26 mouse cellular contexts compared by ENCODE assay signal in genomic region chr2:127928871-127929270, GRCm38 (mm10).
DNase-seq lines count a peak whose midpoint lies in the region; ATAC-seq and TF ChIP-seq lines count a peak whose summit lies in the region.
"Had no signal": no experiment of that assay in that cellular context is flagged by ENCODE, and none has a peak within 500 bp of the region (broad histone marks: within the 10 kb centered on the region; RNA-seq: fewer than 3 reads in every experiment).

No protein-coding gene starts in this region.

- no peaks in the 10 kb centered on the region for H3K9me3 ChIP-seq in forebrain, embryonic 10.5 days
- H3K9me3 ChIP-seq in forebrain, embryonic 11.5 days (ENCODE audit: control insufficient read depth, low read length) = no peaks in the 10 kb centered on the region
- no peaks in the 10 kb centered on the region for H3K9me3 ChIP-seq in kidney, embryonic 16.5 days (ENCODE audit: low read length)
- no peaks in the 10 kb centered on the region for H3K9me3 ChIP-seq in kidney, embryonic 14.5 days (ENCODE audit: control insufficient read depth, low read length)
- H3K9me3 ChIP-seq: embryonic facial prominence, embryonic 12.5 days; heart, embryonic 12.5 days; limb, embryonic 10.5 days; liver, embryonic 15.5 days; midbrain, embryonic 12.5 days had no signal

- TF ChIP-seq POLR2A in thymus, adult 2 months (IDR thresholded peaks at IDR 0.05; ENCODE audit: control insufficient read depth, extremely low read depth, insufficient read depth, low read length, poor library complexity) = no peak

- no peak for ATAC-seq in forebrain, embryonic 11.5 days (replicated peaks; ENCODE audit: low FRiP score)
- 0 out of 2 replicates have a peak, but pooled peaks have one; percentile 7 for ATAC-seq in kidney, embryonic 16.5 days (ENCODE audit: low FRiP score, low TSS enrichment)
- ATAC-seq in kidney, embryonic 14.5 days (ENCODE audit: low FRiP score, low TSS enrichment) = no peak
- ATAC-seq in megakaryocyte progenitor cell, adult 5-6 weeks (replicated peaks; ENCODE audit: poor library complexity) = peak; percentile 71
- ATAC-seq: forebrain, embryonic 14.5 days; hindbrain, postnatal 0 days; intestine, embryonic 16.5 days; lung, postnatal 0 days had no signal

- H3K4me2 ChIP-seq in forebrain, embryonic 11.5 days (ENCODE audit: low read depth, low read length, severe bottlenecking) = no peak overlapping the region
- H3K4me2 ChIP-seq in kidney, embryonic 16.5 days (replicated peaks; ENCODE audit: low read depth, low read length) = no peak overlapping the region
- H3K4me2 ChIP-seq in kidney, embryonic 14.5 days (replicated peaks; ENCODE audit: low read depth, low read length) = no peak overlapping the region
- H3K4me2 ChIP-seq: embryonic facial prominence, embryonic 12.5 days; heart, embryonic 12.5 days; liver, embryonic 15.5 days; midbrain, embryonic 12.5 days had no signal

- H3K9ac ChIP-seq in forebrain, embryonic 11.5 days (ENCODE audit: low read length) = no peak overlapping the region
- no peak overlapping the region for H3K9ac ChIP-seq in kidney, embryonic 16.5 days (replicated peaks; ENCODE audit: low read length)
- H3K9ac ChIP-seq in kidney, embryonic 14.5 days (ENCODE audit: low read depth, low read length) = no peak overlapping the region
- H3K9ac ChIP-seq: embryonic facial prominence, embryonic 12.5 days; heart, embryonic 12.5 days; liver, embryonic 15.5 days; midbrain, embryonic 12.5 days had no signal

- H3K36me3 ChIP-seq in forebrain, embryonic 10.5 days (replicated peaks) = no peaks in the 10 kb centered on the region
- H3K36me3 ChIP-seq in forebrain, embryonic 11.5 days (ENCODE audit: control insufficient read depth, insufficient read depth, low read length) = no peaks in the 10 kb centered on the region
- H3K36me3 ChIP-seq in kidney, embryonic 16.5 days (ENCODE audit: insufficient read depth, low read length) = no peaks in the 10 kb centered on the region
- H3K36me3 ChIP-seq in kidney, embryonic 14.5 days (ENCODE audit: control insufficient read depth, insufficient read depth, low read length) = no peaks in the 10 kb centered on the region
- no peaks in the 10 kb centered on the region for H3K36me3 ChIP-seq in thymus, adult 2 months (ENCODE audit: control insufficient read depth, insufficient read depth, low read length)
- H3K36me3 ChIP-seq: embryonic facial prominence, embryonic 12.5 days; heart, embryonic 12.5 days; limb, embryonic 10.5 days; liver, embryonic 15.5 days; midbrain, embryonic 12.5 days had no signal

- peak overlapping the region; percentile 67 for H3K27ac ChIP-seq in forebrain, embryonic 10.5 days
- H3K27ac ChIP-seq in forebrain, embryonic 11.5 days (ENCODE audit: low read depth, low read length) = no peak overlapping the region
- no peak overlapping the region for H3K27ac ChIP-seq in kidney, embryonic 16.5 days (ENCODE audit: low read length)
- no peak overlapping the region; the same call in 1 of the 2 replicates for H3K27ac ChIP-seq in kidney, embryonic 14.5 days (ENCODE audit: low read depth, low read length)
- peak overlapping the region; percentile 97 for H3K27ac ChIP-seq in thymus, adult 2 months (ENCODE audit: control insufficient read depth, insufficient read depth, low read length)
- H3K27ac ChIP-seq: hindbrain, postnatal 0 days; liver, embryonic 15.5 days; macrophage; midbrain, embryonic 12.5 days had no signal

- peaks cover 41% of the 10 kb centered on the region for H3K4me1 ChIP-seq in forebrain, embryonic 10.5 days
- peaks cover 8% of the 10 kb centered on the region; the same call in 1 of the 2 replicates for H3K4me1 ChIP-seq in forebrain, embryonic 11.5 days (replicated peaks; ENCODE audit: control insufficient read depth, insufficient read depth, low read length)
- peaks cover 31% of the 10 kb centered on the region for H3K4me1 ChIP-seq in kidney, embryonic 16.5 days (ENCODE audit: insufficient read depth, low read length)
- peaks cover 20% of the 10 kb centered on the region for H3K4me1 ChIP-seq in kidney, embryonic 14.5 days (ENCODE audit: control insufficient read depth, insufficient read depth, low read length)
- peaks cover 48% of the 10 kb centered on the region for H3K4me1 ChIP-seq in thymus, adult 2 months (replicated peaks; ENCODE audit: control insufficient read depth, insufficient read depth, low read length)
- H3K4me1 ChIP-seq: liver, embryonic 15.5 days had no signal

- WGBS in forebrain, embryonic 10.5 days = 65% methylated on average over 4 of the region's 4 CpGs
- WGBS in forebrain, embryonic 11.5 days = 56% methylated on average over 4 of the region's 4 CpGs
- 42% methylated on average over 4 of the region's 4 CpGs for WGBS in kidney, embryonic 16.5 days
- 38% methylated on average over 4 of the region's 4 CpGs for WGBS in kidney, embryonic 14.5 days
- 68% methylated on average over 4 of the region's 4 CpGs for WGBS in thymus, adult 2 months

- no peak for DNase-seq in forebrain, embryonic 10.5 days (ENCODE audit: extremely low spot score, low spot score)
- no peak for DNase-seq in forebrain, embryonic 11.5 days (ENCODE audit: low spot score)
- peak; percentile 34 for DNase-seq in thymus, adult 2 months
- no peak for DNase-seq in thymus, postnatal 10 days (ENCODE audit: low spot score in 2 of 2)
- no peak for DNase-seq in heart, adult 11 months
- DNase-seq: adrenal gland, postnatal 10 days; cerebellum, adult 8-10 months; gastrocnemius, postnatal 10 days; heart, adult 18-20 months; heart, postnatal 10 days; kidney, adult 9 months; liver; right cerebral cortex, postnatal 14 days had no signal

- H3K27me3 ChIP-seq in forebrain, embryonic 10.5 days (ENCODE audit: poor library complexity, severe bottlenecking) = no peaks in the 10 kb centered on the region
- no peaks in the 10 kb centered on the region for H3K27me3 ChIP-seq in forebrain, embryonic 11.5 days (ENCODE audit: control insufficient read depth, insufficient read depth, low read length)
- H3K27me3 ChIP-seq in kidney, embryonic 16.5 days (ENCODE audit: insufficient read depth, low read length) = no peaks in the 10 kb centered on the region
- H3K27me3 ChIP-seq in kidney, embryonic 14.5 days (ENCODE audit: control insufficient read depth, insufficient read depth, low read length) = no peaks in the 10 kb centered on the region
- no peaks in the 10 kb centered on the region for H3K27me3 ChIP-seq in thymus, adult 2 months (ENCODE audit: control insufficient read depth, insufficient read depth, low read length)
- H3K27me3 ChIP-seq: embryonic facial prominence, embryonic 12.5 days; heart, embryonic 12.5 days; liver, embryonic 15.5 days; midbrain, embryonic 12.5 days had no signal

- H3K4me3 ChIP-seq in forebrain, embryonic 10.5 days = no peak overlapping the region
- H3K4me3 ChIP-seq in forebrain, embryonic 11.5 days (ENCODE audit: low read depth, low read length) = no peak overlapping the region
- H3K4me3 ChIP-seq in kidney, embryonic 16.5 days (ENCODE audit: low read length) = no peak overlapping the region
- no peak overlapping the region for H3K4me3 ChIP-seq in kidney, embryonic 14.5 days (ENCODE audit: low read length)
- no peak overlapping the region for H3K4me3 ChIP-seq in thymus, adult 2 months (ENCODE audit: control insufficient read depth, insufficient read depth, low read length)
- H3K4me3 ChIP-seq: embryonic facial prominence, embryonic 12.5 days; heart, embryonic 12.5 days; limb, embryonic 10.5 days; liver, embryonic 15.5 days; midbrain, embryonic 12.5 days had no signal

- no peak for TF ChIP-seq CTCF in thymus, adult 2 months (IDR thresholded peaks at IDR 0.05; ENCODE audit: borderline replicate concordance, control insufficient read depth, extremely low read depth, insufficient read depth, low read length, poor library complexity)

Comparison
In these comparisons a context has a peak if more than half of its experiments do, and no peak if none do; other contexts are left out.
1. H3K27ac ChIP-seq: peak in forebrain, embryonic 10.5 days (single experiment) and thymus, adult 2 months (single experiment); none in forebrain, embryonic 11.5 days (single experiment), kidney, embryonic 16.5 days (single experiment) and kidney, embryonic 14.5 days (single experiment).
2. ATAC-seq: peak in kidney, embryonic 16.5 days (single experiment) and megakaryocyte progenitor cell, adult 5-6 weeks (single experiment); none in forebrain, embryonic 11.5 days (single experiment) and kidney, embryonic 14.5 days (single experiment).